Mouse (Mus musculus) cortical plate, adult 2 months (tissue): ENCODE measurements around the gene Vipr2. TPM values are rescaled to one million over a fixed set of nuclear protein-coding genes. Genes with fewer than 3 reads are reported as not detected.

Experiments
- H3K27ac ChIP-seq: fragments of 200-500 bp; 2 replicates; pipeline ENCODE4 v1.5.1; 2012; ENCODE audit warnings: low read length, control low read depth, inconsistent platforms; ENCODE audit not compliant: insufficient read depth
- H3K4me1 ChIP-seq: fragments of 200-500 bp; 2 replicates; pipeline ENCODE4 v1.6.1; 2011; ENCODE audit warnings: low read length; ENCODE audit not compliant: control insufficient read depth, insufficient read depth
- H3K4me3 ChIP-seq: fragments of 200-500 bp; 2 replicates; pipeline ENCODE4 v1.5.1; 2011; ENCODE audit warnings: mild to moderate bottlenecking, low read length, control low read depth; ENCODE audit not compliant: insufficient read depth
- CTCF ChIP-seq: fragments of 200-500 bp; IDR thresholded peaks from 2 replicates; pipeline ENCODE4 v1.5.1; 2011; ENCODE audit warnings: mild to moderate bottlenecking, control low read depth, low read length; ENCODE audit not compliant: insufficient read depth; ENCODE audit errors: extremely low read depth
- POLR2A ChIP-seq: fragments of 200-500 bp; IDR thresholded peaks from 2 replicates; pipeline ENCODE4 v1.6.1; 2011; ENCODE audit warnings: mild to moderate bottlenecking, low read length, control low read depth; ENCODE audit not compliant: insufficient read depth; ENCODE audit errors: extremely low read depth
- polyA plus RNA-seq: library from polyadenylated mRNA; depleted of rRNA; stranded (reverse); fragments of >200 nt; gene quantifications from 2 replicates; pipeline ENCODE4 v1.2.3, GENCODE M21; 2012

The Vipr2 gene
- polyA plus RNA-seq, 1 experiment, result 0.52 TPM

DNA sequence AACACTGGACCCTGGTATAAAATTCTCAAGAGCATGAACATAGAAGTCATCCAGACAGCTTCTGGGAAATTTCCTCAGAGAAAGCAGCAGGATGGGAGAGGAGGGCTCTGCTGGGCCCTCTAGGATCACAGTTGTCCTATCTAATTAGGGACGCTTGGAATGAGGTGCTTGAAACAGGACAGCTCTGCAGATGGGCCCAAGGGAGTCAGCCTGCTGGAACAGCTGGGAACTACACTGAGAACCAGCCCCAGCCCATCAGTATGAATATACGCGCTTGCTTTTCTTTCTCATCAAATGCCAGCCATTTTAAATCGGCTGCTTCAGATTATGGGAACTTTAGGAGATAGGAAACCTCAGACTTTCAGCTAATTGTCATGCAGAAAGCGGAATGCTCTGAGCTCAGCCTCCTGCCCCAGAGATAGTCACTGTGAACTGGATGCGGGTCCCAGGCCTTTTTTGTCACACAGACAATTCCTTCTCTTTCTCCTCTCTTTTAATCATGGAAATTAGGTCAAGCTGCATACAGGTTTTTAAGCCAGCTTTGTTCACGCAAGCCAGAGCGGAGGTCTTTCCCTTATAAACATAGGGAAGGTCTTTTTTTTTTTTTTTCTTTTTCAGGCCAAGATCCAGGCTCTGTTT is 69.6 kb downstream of the Vipr2 start:
- Histone ChIP-seq H3K4me3 (no peak overlapping the region), H3K4me1 (no peaks in the 10 kb centered on the region), H3K27ac (no peak overlapping the region)
- no peak for TF ChIP-seq CTCF
- no peak for TF ChIP-seq POLR2A

DNA sequence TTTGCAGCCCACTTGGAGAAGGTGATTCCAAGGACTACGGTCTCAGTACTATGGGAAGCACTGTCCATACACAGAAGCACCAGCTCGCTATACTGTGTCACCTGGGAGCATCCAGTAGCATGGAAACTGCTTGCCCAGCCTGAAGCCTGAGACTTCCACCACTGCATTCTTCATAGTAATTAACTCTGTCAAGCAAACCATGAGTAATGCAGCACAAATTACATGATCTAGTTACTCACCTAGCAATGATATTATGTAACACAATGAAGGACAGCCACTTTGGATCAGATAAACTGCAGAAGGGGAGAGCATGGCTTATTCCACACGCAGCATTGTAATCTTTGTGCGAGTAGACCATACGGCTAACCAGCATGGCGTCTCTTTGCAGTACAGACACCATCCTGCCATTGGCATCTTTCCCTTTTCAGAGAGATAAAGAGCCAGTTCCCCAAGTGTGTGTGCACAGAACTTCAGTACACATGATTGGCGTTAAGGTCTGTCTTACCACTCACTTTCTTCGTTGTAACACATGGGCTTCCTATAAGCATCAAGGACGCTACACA is 75.4 kb downstream of the Vipr2 start:
- Histone ChIP-seq H3K4me3 (no peak overlapping the region), H3K4me1 (no peaks in the 10 kb centered on the region), H3K27ac (no peak overlapping the region)
- TF ChIP-seq POLR2A (no peak), CTCF (no peak)

DNA sequence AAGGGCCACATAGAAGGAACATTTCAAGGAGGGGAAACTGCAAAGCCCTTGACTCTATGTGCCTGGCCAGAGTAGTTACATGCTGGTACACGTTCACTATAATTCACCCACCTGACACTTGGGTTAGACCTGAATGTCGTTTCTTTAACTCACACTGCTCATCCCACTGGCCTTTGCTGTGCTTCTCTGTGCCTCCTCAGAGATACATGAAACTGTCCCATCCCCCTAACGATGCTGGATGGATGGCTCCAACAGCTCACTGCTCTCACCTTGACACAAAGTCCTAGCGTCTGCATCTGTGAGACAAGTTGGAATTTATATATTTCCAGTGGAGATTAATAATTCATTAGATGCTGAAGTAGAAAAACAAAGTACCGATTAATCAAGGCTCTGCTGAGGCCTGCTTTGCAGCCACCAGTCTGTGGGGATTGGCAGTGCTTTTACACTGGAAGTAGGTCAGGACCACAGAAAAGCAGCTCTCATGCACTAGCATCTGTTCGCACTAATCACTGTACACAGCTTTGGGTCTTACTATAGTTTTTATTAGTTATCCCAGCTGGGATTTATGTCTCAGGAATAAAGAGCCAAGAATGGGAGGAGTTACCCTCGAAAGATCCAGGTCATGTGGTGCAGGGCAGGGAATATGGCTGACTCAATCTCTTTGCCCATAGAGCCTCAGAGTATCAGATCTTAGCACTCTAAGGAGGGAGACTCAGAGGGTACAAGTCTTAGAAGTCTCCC is 79.4 kb downstream of the Vipr2 start:
- no peaks in the 10 kb centered on the region for H3K4me1 ChIP-seq
- TF ChIP-seq POLR2A, result no peak
- TF ChIP-seq CTCF, result no peak
- H3K4me3 ChIP-seq, result no peak overlapping the region
- no peak overlapping the region for H3K27ac ChIP-seq

DNA sequence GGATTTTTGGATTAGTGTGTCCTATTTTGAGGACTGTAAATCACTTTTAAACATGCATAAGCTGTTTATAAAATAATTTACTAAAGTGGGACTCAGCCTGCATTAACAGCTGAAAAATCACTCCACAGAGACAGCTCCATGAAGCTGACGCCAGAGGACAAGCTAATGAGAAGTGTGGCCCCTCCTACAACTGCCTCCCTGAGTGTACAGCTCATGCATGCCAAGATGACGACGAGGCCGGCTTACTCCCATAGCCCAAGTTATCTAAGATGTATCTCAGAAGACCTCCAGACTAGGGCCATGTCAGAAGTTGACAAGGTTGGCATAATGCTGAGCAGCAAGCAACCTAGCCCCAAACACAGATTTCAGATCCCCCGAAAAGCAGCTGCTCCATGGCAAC is 81.7 kb downstream of the Vipr2 start:
- no peaks in the 10 kb centered on the region for H3K4me1 ChIP-seq
- no peak overlapping the region for H3K4me3 ChIP-seq
- TF ChIP-seq POLR2A (no peak), CTCF (no peak)
- no peak overlapping the region for H3K27ac ChIP-seq

- TF ChIP-seq POLR2A, result no peak
- no peak for TF ChIP-seq CTCF
- Histone ChIP-seq H3K27ac (no peak overlapping the region), H3K4me1 (no peaks in the 10 kb centered on the region), H3K4me3 (no peak overlapping the region)
These were observed 82.2 kb downstream of the Vipr2 start for GRCm38 (mm10) chr12:116159695-116160094.

- H3K4me1 ChIP-seq, result no peaks in the 10 kb centered on the region
- TF ChIP-seq CTCF, result no peak
- no peak for TF ChIP-seq POLR2A
- no peak overlapping the region for H3K27ac ChIP-seq
- H3K4me3 ChIP-seq, result no peak overlapping the region
These were observed 87.8 kb downstream of the Vipr2 start for GRCm38 (mm10) chr12:116165368-116165767.

- Histone ChIP-seq H3K4me1 (no peaks in the 10 kb centered on the region), H3K4me3 (no peak overlapping the region), H3K27ac (no peak overlapping the region)
- no peak for TF ChIP-seq POLR2A
- TF ChIP-seq CTCF, result no peak
These were observed 92.1 kb downstream of the Vipr2 start for GRCm38 (mm10) chr12:116169666-116170065.

GRCm38 (mm10) chr12:116176930-116177329 is 99.4 kb downstream of the Vipr2 start:
- H3K4me1 ChIP-seq, result no peaks in the 10 kb centered on the region
- TF ChIP-seq POLR2A (no peak), CTCF (no peak)
- no peak overlapping the region for H3K27ac ChIP-seq
- no peak overlapping the region for H3K4me3 ChIP-seq

- Histone ChIP-seq H3K4me1 (no peaks in the 10 kb centered on the region), H3K4me3 (no peak overlapping the region), H3K27ac (no peak overlapping the region)
- TF ChIP-seq CTCF, result no peak
These were observed 104.0 kb downstream of the Vipr2 start for GRCm38 (mm10) chr12:116181436-116182050.

GRCm38 (mm10) chr12:116182376-116182775 is 104.8 kb downstream of the Vipr2 start:
- Histone ChIP-seq H3K4me1 (no peaks in the 10 kb centered on the region), H3K27ac (no peak overlapping the region), H3K4me3 (no peak overlapping the region)
- TF ChIP-seq CTCF (no peak), POLR2A (no peak)
